Mouse (Mus musculus) midbrain, embryonic 11.5 days (tissue): ENCODE results near the gene Rere. TPM values are rescaled to one million over a fixed set of nuclear protein-coding genes. Genes with fewer than 3 reads are reported as not detected.

Experiments used
- ATAC-seq: fragments of 200-750 bp; cut with Nextera tagmentation; 2 replicates; pipeline ENCODE4 v1.8.0; 2017; ENCODE audit warnings: moderate TSS enrichment, moderate library complexity; ENCODE audit not compliant: low FRiP score
- DNase-seq: peaks from one replicate; pipeline ENCODE4 v3.0.0; 2015; ENCODE audit warnings: low spot score; ENCODE audit errors: missing footprints
- H3K27ac ChIP-seq: fragments of 300-500 bp; sonication (generic); 2 replicates; pipeline ENCODE4 v1.5.1; 2014; ENCODE audit warnings: low read depth, low read length
- H3K27me3 ChIP-seq: fragments of 300-500 bp; sonication (generic); 2 replicates; pipeline ENCODE4 v1.6.1; 2014; ENCODE audit warnings: mild to moderate bottlenecking, low read length, moderate library complexity, mixed read lengths; ENCODE audit not compliant: control insufficient read depth, insufficient read depth
- H3K36me3 ChIP-seq: fragments of 300-500 bp; sonication (generic); 2 replicates; pipeline ENCODE4 v1.6.1; 2014; ENCODE audit warnings: mild to moderate bottlenecking, low read length, moderate library complexity, mixed read lengths; ENCODE audit not compliant: control insufficient read depth, insufficient read depth
- H3K4me1 ChIP-seq: fragments of 300-500 bp; sonication (generic); 2 replicates; pipeline ENCODE4 v1.6.1; 2014; ENCODE audit warnings: low read length; ENCODE audit not compliant: control insufficient read depth, insufficient read depth
- H3K4me2 ChIP-seq: fragments of 300-500 bp; sonication (generic); 2 replicates; pipeline ENCODE4 v1.6.1; 2014; ENCODE audit warnings: mild to moderate bottlenecking, moderate library complexity
- H3K4me3 ChIP-seq: fragments of 300-500 bp; sonication (generic); 2 replicates; pipeline ENCODE4 v1.5.1; 2014; ENCODE audit warnings: low read depth, low read length
- H3K9ac ChIP-seq: fragments of 300-500 bp; sonication (generic); 2 replicates; pipeline ENCODE4 v1.6.1; 2014; ENCODE audit warnings: low read length
- H3K9me3 ChIP-seq: fragments of 300-500 bp; sonication (generic); 2 replicates; pipeline ENCODE4 v1.6.1; 2016; ENCODE audit warnings: low read length; ENCODE audit not compliant: control insufficient read depth
- WGBS: fragments of 180-500 bp; shearing (Covaris S2); extraction: QIAGEN DNeasy Blood & Tissue Kit; methylation state at CpG from one replicate; pipeline ENCODE4 v1.1.7; 2014; 5-methylcytosine and 5-hydroxymethylcytosine counted together
- polyA plus RNA-seq: library from polyadenylated mRNA; unstranded; fragments of >200 nt; fragmentation: Nextera tagmentation; extraction: Ambion mirVana; gene quantifications from 2 replicates; pipeline ENCODE4 v1.2.1, GENCODE M21; 2014

Gene Rere
- polyA plus RNA-seq, 1 experiment from 2014 or later = 34.2 TPM

DNA sequence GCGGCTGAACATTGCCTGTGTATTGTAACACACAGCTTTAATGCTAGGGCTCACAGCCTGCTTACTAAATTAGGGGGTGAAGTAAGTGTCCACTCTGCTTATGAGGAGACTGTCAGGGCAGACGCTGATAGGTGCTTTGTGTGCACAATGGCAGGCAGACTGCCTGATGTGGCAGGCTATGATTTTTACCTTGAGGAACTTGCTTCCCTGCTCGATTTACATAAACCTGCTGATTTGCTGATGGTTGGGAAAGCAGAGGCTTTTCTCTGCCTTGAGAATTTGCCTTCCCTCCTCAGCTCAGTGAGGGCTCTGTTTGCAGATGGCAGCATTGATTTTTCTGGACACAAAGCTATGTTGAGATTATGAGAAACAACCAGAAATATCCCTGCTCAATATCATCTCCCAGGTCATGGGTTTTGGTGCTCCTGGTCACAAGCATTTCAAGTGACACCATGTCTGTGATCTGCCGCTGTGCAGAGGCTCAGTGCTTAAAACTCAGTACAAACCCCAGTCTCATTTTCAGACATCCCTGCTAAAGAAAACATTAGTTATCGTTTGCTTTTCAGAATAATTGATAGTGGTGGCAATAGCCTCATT lies 145.5 kb downstream of the Rere start:
- peak overlapping the region; percentile 82 for H3K27ac ChIP-seq
- WGBS = 21% methylated on average over 5 of the region's 5 CpGs

GRCm38 (mm10) chr4:150428762-150429161 lies 147.3 kb downstream of the Rere start:
- WGBS = 76% methylated on average over 4 of the region's 4 CpGs
- no peak for ATAC-seq
- Histone ChIP-seq H3K27me3 (no peaks in the 10 kb centered on the region), H3K9me3 (no peaks in the 10 kb centered on the region), H3K36me3 (no peaks in the 10 kb centered on the region), H3K4me2 (no peak overlapping the region), H3K4me1 (peaks cover 22% of the 10 kb centered on the region), H3K9ac (no peak overlapping the region), H3K27ac (no peak overlapping the region), H3K4me3 (no peak overlapping the region)
- DNase-seq = no peak

More for the DNA sequence above, 145.5 kb downstream of the Rere start:
- no peaks in the 10 kb centered on the region for H3K9me3 ChIP-seq
- ATAC-seq (peak; percentile 82; the same call in 1 of the 2 replicates), DNase-seq (no peak)
- peaks cover 22% of the 10 kb centered on the region for H3K4me1 ChIP-seq
- H3K27me3 ChIP-seq = no peaks in the 10 kb centered on the region
- no peak overlapping the region for H3K4me3 ChIP-seq
- H3K9ac ChIP-seq = peak overlapping the region; percentile 43; the same call in 1 of the 2 replicates
- no peaks in the 10 kb centered on the region for H3K36me3 ChIP-seq
- peak overlapping the region; percentile 12; the same call in 1 of the 2 replicates for H3K4me2 ChIP-seq

GRCm38 (mm10) chr4:150433827-150434574 lies 152.6 kb downstream of the Rere start:
- Histone ChIP-seq H3K4me3 (no peak overlapping the region), H3K27me3 (no peaks in the 10 kb centered on the region), H3K36me3 (no peaks in the 10 kb centered on the region), H3K4me1 (no peaks in the 10 kb centered on the region), H3K9ac (no peak overlapping the region), H3K4me2 (no peak overlapping the region), H3K27ac (no peak overlapping the region), H3K9me3 (no peaks in the 10 kb centered on the region)
- no peak for ATAC-seq
- DNase-seq = no peak
- WGBS = 94% methylated on average over 5 of the region's 5 CpGs

DNA sequence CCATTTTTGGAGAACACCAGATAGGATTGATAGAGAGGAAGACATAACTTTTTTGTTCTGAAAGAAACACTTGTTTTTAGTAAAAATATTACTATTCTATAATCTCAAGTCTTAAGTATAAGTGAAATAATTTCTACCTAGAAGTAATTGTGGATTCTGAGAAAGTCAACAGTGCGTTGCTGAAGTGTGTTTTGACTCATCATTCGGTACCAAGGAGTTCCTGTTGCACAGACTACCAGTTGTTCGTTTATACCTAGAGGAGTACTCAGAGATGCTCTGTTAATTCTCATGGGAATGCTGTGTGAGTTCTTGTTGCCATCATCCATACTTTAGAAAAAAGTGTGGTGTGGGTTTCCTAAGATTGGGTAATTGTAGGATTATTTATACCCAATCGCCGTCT lies 154.1 kb downstream of the Rere start:
- no peak overlapping the region for H3K27ac ChIP-seq
- ATAC-seq (no peak), DNase-seq (no peak)
- H3K9me3 ChIP-seq = no peaks in the 10 kb centered on the region
- no peaks in the 10 kb centered on the region for H3K4me1 ChIP-seq
- H3K4me3 ChIP-seq = no peak overlapping the region
- no peak overlapping the region for H3K9ac ChIP-seq
- no peaks in the 10 kb centered on the region for H3K36me3 ChIP-seq
- H3K27me3 ChIP-seq = no peaks in the 10 kb centered on the region
- H3K4me2 ChIP-seq = no peak overlapping the region
- WGBS = 95% methylated on average over 5 of the region's 5 CpGs

DNA sequence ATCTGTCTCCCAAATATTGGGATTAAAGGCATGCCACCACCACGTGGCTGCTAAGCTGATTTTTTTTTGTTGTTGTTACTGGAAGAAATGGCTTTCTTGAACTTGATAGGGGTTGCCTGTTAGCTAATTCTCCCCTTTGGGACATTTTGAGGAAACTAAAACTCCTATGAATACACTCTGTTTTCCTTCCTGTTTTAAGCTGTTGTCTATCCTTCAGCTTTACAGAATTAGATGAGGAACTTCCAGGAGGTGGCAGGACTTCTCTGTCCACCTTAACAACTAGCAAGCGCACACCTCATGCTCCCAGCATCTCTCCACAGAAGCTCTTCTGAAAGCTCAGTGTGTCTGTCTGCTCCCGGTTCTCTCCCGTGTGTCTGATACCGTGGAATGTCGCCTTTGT lies 157.2 kb downstream of the Rere start:
- Histone ChIP-seq H3K9me3 (no peaks in the 10 kb centered on the region), H3K27me3 (no peaks in the 10 kb centered on the region), H3K36me3 (no peaks in the 10 kb centered on the region), H3K27ac (no peak overlapping the region), H3K9ac (no peak overlapping the region), H3K4me2 (no peak overlapping the region), H3K4me1 (no peaks in the 10 kb centered on the region), H3K4me3 (no peak overlapping the region)
- DNase-seq (no peak), ATAC-seq (no peak)
- WGBS = 83% methylated on average over 6 of the region's 6 CpGs

GRCm38 (mm10) chr4:150441931-150442330 lies 160.5 kb downstream of the Rere start:
- Histone ChIP-seq H3K4me3 (no peak overlapping the region), H3K27me3 (no peaks in the 10 kb centered on the region), H3K4me2 (no peak overlapping the region), H3K9me3 (no peaks in the 10 kb centered on the region), H3K27ac (no peak overlapping the region), H3K36me3 (no peaks in the 10 kb centered on the region), H3K4me1 (peaks cover 19% of the 10 kb centered on the region), H3K9ac (no peak overlapping the region)
- DNase-seq = no peak
- no peak for ATAC-seq
- 79% methylated on average over 10 of the region's 10 CpGs for WGBS

DNA sequence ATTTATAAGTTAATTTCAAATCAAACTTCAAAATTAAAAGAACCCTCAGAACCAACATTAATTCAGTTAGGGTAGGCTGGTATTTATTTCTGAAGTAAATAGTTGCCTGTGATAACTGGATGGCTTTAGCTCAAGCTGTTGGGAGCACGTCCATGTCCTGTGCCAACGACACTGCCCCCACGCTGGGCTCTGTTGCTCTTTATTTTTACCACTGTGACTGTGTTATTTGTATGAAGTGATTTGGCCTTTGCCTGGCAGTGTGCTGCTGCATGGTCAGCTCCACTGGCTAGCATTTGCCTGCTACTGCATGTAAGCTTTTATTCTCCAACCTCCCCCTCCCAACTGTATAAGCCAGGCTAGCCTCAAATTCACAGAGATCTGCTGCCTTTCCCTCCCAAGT lies 162.6 kb downstream of the Rere start:
- Histone ChIP-seq H3K4me1 (peaks cover 19% of the 10 kb centered on the region), H3K9ac (no peak overlapping the region), H3K36me3 (no peaks in the 10 kb centered on the region), H3K4me2 (no peak overlapping the region), H3K27me3 (no peaks in the 10 kb centered on the region), H3K27ac (no peak overlapping the region), H3K4me3 (no peak overlapping the region), H3K9me3 (no peaks in the 10 kb centered on the region)
- DNase-seq (no peak), ATAC-seq (no peak)
- 89% methylated on average over 3 of the region's 3 CpGs for WGBS

- Histone ChIP-seq H3K4me1 (peaks cover 23% of the 10 kb centered on the region), H3K4me2 (no peak overlapping the region), H3K9me3 (no peaks in the 10 kb centered on the region), H3K9ac (no peak overlapping the region), H3K27me3 (no peaks in the 10 kb centered on the region), H3K36me3 (no peaks in the 10 kb centered on the region), H3K4me3 (no peak overlapping the region), H3K27ac (no peak overlapping the region; the same call in 1 of the 2 replicates)
- ATAC-seq (0 out of 2 replicates have a peak, but pooled peaks have one; percentile 9), DNase-seq (no peak)
- WGBS = 41% methylated on average over 4 of the region's 4 CpGs
These were observed 165.2 kb downstream of the Rere start for GRCm38 (mm10) chr4:150446617-150447016.

- H3K27me3 ChIP-seq = no peaks in the 10 kb centered on the region
- ATAC-seq (no peak), DNase-seq (no peak)
- no peak overlapping the region for H3K9ac ChIP-seq
- 91% methylated on average over 3 of the region's 3 CpGs for WGBS
- H3K27ac ChIP-seq = no peak overlapping the region
- peaks cover 23% of the 10 kb centered on the region for H3K4me1 ChIP-seq
- H3K4me3 ChIP-seq = no peak overlapping the region
- H3K36me3 ChIP-seq = no peaks in the 10 kb centered on the region
- H3K4me2 ChIP-seq = no peak overlapping the region
- H3K9me3 ChIP-seq = no peaks in the 10 kb centered on the region
These were observed 166.1 kb downstream of the Rere start for GRCm38 (mm10) chr4:150447517-150447916.
